Mouse (Mus musculus) hindbrain, embryonic 12.5 days (tissue): ENCODE results near the gene Med18. TPM values are rescaled to one million over a fixed set of nuclear protein-coding genes. Genes with fewer than 3 reads are reported as not detected.
A peak's percentile ranks its signal among the peaks of the same experiment; 100 is the strongest.

Experiments used
- ATAC-seq: fragments of 200-750 bp; cut with Nextera tagmentation; 2 replicates; pipeline ENCODE4 v1.8.0; 2017; ENCODE audit warnings: moderate TSS enrichment; ENCODE audit not compliant: low FRiP score
- H3K27ac ChIP-seq: fragments of 300-500 bp; sonication (generic); 2 replicates; pipeline ENCODE4 v1.5.1; 2016; ENCODE audit warnings: mild to moderate bottlenecking
- H3K27me3 ChIP-seq: fragments of 300-500 bp; sonication (generic); 2 replicates; pipeline ENCODE4 v1.6.1; 2016; ENCODE audit warnings: mild to moderate bottlenecking
- H3K36me3 ChIP-seq: fragments of 300-500 bp; sonication (generic); 2 replicates; pipeline ENCODE4 v1.6.1; 2016; ENCODE audit warnings: mild to moderate bottlenecking
- H3K4me1 ChIP-seq: fragments of 300-500 bp; sonication (generic); 2 replicates; pipeline ENCODE4 v1.6.1; 2016
- H3K4me2 ChIP-seq: fragments of 300-500 bp; sonication (generic); replicated peaks from 2 replicates; pipeline ENCODE4 v1.6.1; 2016; ENCODE audit warnings: mild to moderate bottlenecking
- H3K4me3 ChIP-seq: fragments of 300-500 bp; sonication (generic); 2 replicates; pipeline ENCODE4 v1.5.1; 2016; ENCODE audit warnings: mild to moderate bottlenecking
- H3K9ac ChIP-seq: fragments of 300-500 bp; sonication (generic); 2 replicates; pipeline ENCODE4 v1.6.1; 2016; ENCODE audit warnings: mild to moderate bottlenecking, moderate library complexity
- H3K9me3 ChIP-seq: fragments of 300-500 bp; sonication (generic); replicated peaks from 2 replicates; pipeline ENCODE4 v1.6.1; 2016; ENCODE audit warnings: mild to moderate bottlenecking
- WGBS: fragments of 180-500 bp; shearing (Covaris S2); methylation state at CpG from one replicate; pipeline ENCODE4 v1.1.7; 2016; 5-methylcytosine and 5-hydroxymethylcytosine counted together
- polyA plus RNA-seq: library from polyadenylated mRNA; unstranded; fragments of >200 nt; fragmentation: Nextera tagmentation; extraction: Ambion mirVana; gene quantifications from 2 replicates; pipeline ENCODE4 v1.2.1, GENCODE M21; 2016

The Med18 gene
- 18.9 and 24.5 TPM in 2 replicates for polyA plus RNA-seq

- Histone ChIP-seq H3K9ac (peak within 1 kb of the TSS; percentile 83), H3K27me3 (no peaks in the 10 kb centered on the region), H3K36me3 (peaks cover 24% of the 10 kb centered on the region), H3K4me1 (peaks cover 18% of the 10 kb centered on the region), H3K4me3 (peak within 1 kb of the TSS; percentile 86), H3K4me2 (peak within 1 kb of the TSS; percentile 78), H3K9me3 (no peaks in the 10 kb centered on the region), H3K27ac (peak within 1 kb of the TSS; percentile 36; the same call in 1 of the 2 replicates)
- ATAC-seq = peak; percentile 89
- under 1% methylated on average over 44 of the region's 44 CpGs for WGBS
Observed at GRCm38 (mm10) chr4:132463430-132464254, at the start of gene Med18. TSS of gene Med18 (minus strand) at chr4:132463921.

GRCm38 (mm10) chr4:132512080-132512479, 48.4 kb upstream of the Med18 start:
- 70% methylated on average over 3 of the region's 3 CpGs for WGBS
- no peaks in the 10 kb centered on the region for H3K9me3 ChIP-seq
- no peak overlapping the region for H3K9ac ChIP-seq
- ATAC-seq = no peak
- no peaks in the 10 kb centered on the region for H3K36me3 ChIP-seq
- H3K27me3 ChIP-seq = peaks cover 6% of the 10 kb centered on the region; the same call in 1 of the 2 replicates
- H3K4me2 ChIP-seq = no peak overlapping the region
- no peak overlapping the region for H3K4me3 ChIP-seq
- H3K27ac ChIP-seq = no peak overlapping the region
- peaks cover 16% of the 10 kb centered on the region; the same call in 1 of the 2 replicates for H3K4me1 ChIP-seq

GRCm38 (mm10) chr4:132510352-132510798, 46.7 kb upstream of the Med18 start, which contains the start of gene Sesn2:
TSS of gene Sesn2 (minus strand) at chr4:132510501.
- H3K36me3 ChIP-seq = no peaks in the 10 kb centered on the region
- H3K27me3 ChIP-seq = peaks cover 6% of the 10 kb centered on the region; the same call in 1 of the 2 replicates
- peak; percentile 94 for ATAC-seq
- H3K4me3 ChIP-seq = peak within 1 kb of the TSS; percentile 69
- H3K4me1 ChIP-seq = peaks cover 16% of the 10 kb centered on the region; the same call in 1 of the 2 replicates
- no peaks in the 10 kb centered on the region for H3K9me3 ChIP-seq
- peak within 1 kb of the TSS; percentile 70 for H3K27ac ChIP-seq
- under 1% methylated on average over 32 of the region's 32 CpGs for WGBS
- H3K4me2 ChIP-seq = peak within 1 kb of the TSS; percentile 78
- H3K9ac ChIP-seq = peak within 1 kb of the TSS; percentile 73

- H3K9ac ChIP-seq = peak overlapping the region; percentile 73
- peaks cover 12% of the 10 kb centered on the region; the same call in 1 of the 2 replicates for H3K4me1 ChIP-seq
- peak overlapping the region; percentile 70 for H3K27ac ChIP-seq
- peak overlapping the region; percentile 69 for H3K4me3 ChIP-seq
- H3K9me3 ChIP-seq = no peaks in the 10 kb centered on the region
- H3K4me2 ChIP-seq = peak overlapping the region; percentile 78
- H3K27me3 ChIP-seq = peaks cover 6% of the 10 kb centered on the region; the same call in 1 of the 2 replicates
- H3K36me3 ChIP-seq = no peaks in the 10 kb centered on the region
- under 1% methylated on average over 52 of the region's 52 CpGs for WGBS
- ATAC-seq = peak; percentile 77
Observed at GRCm38 (mm10) chr4:132509621-132510296, 46.0 kb upstream of the Med18 start.

- 39% methylated on average over 2 of the region's 2 CpGs for WGBS
- no peak overlapping the region for H3K9ac ChIP-seq
- no peak for ATAC-seq
Observed at GRCm38 (mm10) chr4:132507210-132507609, 43.5 kb upstream of the Med18 start.

GRCm38 (mm10) chr4:132506250-132506649, 42.5 kb upstream of the Med18 start:
- H3K9me3 ChIP-seq = no peaks in the 10 kb centered on the region
- H3K36me3 ChIP-seq = no peaks in the 10 kb centered on the region
- H3K27ac ChIP-seq = no peak overlapping the region
- no peak overlapping the region for H3K4me3 ChIP-seq
- ATAC-seq = no peak
- no peak overlapping the region for H3K9ac ChIP-seq
- 77% methylated on average over 6 of the region's 6 CpGs for WGBS
- no peaks in the 10 kb centered on the region for H3K27me3 ChIP-seq
- no peak overlapping the region for H3K4me2 ChIP-seq
- peaks cover 4% of the 10 kb centered on the region; the same call in 1 of the 2 replicates for H3K4me1 ChIP-seq

More at GRCm38 (mm10) chr4:132507210-132507609, 43.5 kb upstream of the Med18 start:
- Histone ChIP-seq H3K4me3 (no peak overlapping the region), H3K4me1 (peaks cover 4% of the 10 kb centered on the region; the same call in 1 of the 2 replicates), H3K27me3 (no peaks in the 10 kb centered on the region), H3K36me3 (no peaks in the 10 kb centered on the region), H3K9me3 (no peaks in the 10 kb centered on the region), H3K27ac (no peak overlapping the region), H3K4me2 (no peak overlapping the region)

- H3K4me2 ChIP-seq = no peak overlapping the region
- peaks cover 4% of the 10 kb centered on the region; the same call in 1 of the 2 replicates for H3K4me1 ChIP-seq
- ATAC-seq = no peak
- 32% methylated on average over 10 of the region's 10 CpGs for WGBS
- no peaks in the 10 kb centered on the region for H3K36me3 ChIP-seq
- H3K9me3 ChIP-seq = no peaks in the 10 kb centered on the region
- no peak overlapping the region for H3K27ac ChIP-seq
- no peak overlapping the region for H3K9ac ChIP-seq
- no peak overlapping the region for H3K4me3 ChIP-seq
- H3K27me3 ChIP-seq = no peaks in the 10 kb centered on the region
Observed at GRCm38 (mm10) chr4:132505800-132506199, 42.1 kb upstream of the Med18 start.

- Histone ChIP-seq H3K4me2 (no peak overlapping the region), H3K4me1 (peaks cover 4% of the 10 kb centered on the region; the same call in 1 of the 2 replicates), H3K27me3 (no peaks in the 10 kb centered on the region), H3K9me3 (no peaks in the 10 kb centered on the region), H3K4me3 (no peak overlapping the region), H3K36me3 (no peaks in the 10 kb centered on the region), H3K27ac (no peak overlapping the region), H3K9ac (no peak overlapping the region)
- ATAC-seq = no peak
- 63% methylated on average over 6 of the region's 6 CpGs for WGBS
Observed at GRCm38 (mm10) chr4:132505034-132505738, 41.5 kb upstream of the Med18 start.

GRCm38 (mm10) chr4:132503344-132503743, 39.6 kb upstream of the Med18 start:
- WGBS = 83% methylated on average over 11 of the region's 11 CpGs
- Histone ChIP-seq H3K4me2 (no peak overlapping the region), H3K4me1 (no peaks in the 10 kb centered on the region; the same call in 1 of the 2 replicates)

GRCm38 (mm10) chr4:132501639-132502038, 37.9 kb upstream of the Med18 start:
- peaks cover 20% of the 10 kb centered on the region for H3K36me3 ChIP-seq
- no peak overlapping the region for H3K9ac ChIP-seq
- H3K4me3 ChIP-seq = no peak overlapping the region
- H3K27ac ChIP-seq = no peak overlapping the region
- H3K4me2 ChIP-seq = no peak overlapping the region
- no peaks in the 10 kb centered on the region for H3K4me1 ChIP-seq
- no peaks in the 10 kb centered on the region for H3K9me3 ChIP-seq
- H3K27me3 ChIP-seq = no peaks in the 10 kb centered on the region
- no peak for ATAC-seq
- WGBS = 94% methylated on average over 6 of the region's 6 CpGs

More at GRCm38 (mm10) chr4:132503344-132503743, 39.6 kb upstream of the Med18 start:
- Histone ChIP-seq H3K36me3 (0 out of 2 replicates have a peak, but pooled peaks cover 6% of the 10 kb centered on the region), H3K4me3 (no peak overlapping the region), H3K9me3 (no peaks in the 10 kb centered on the region), H3K27me3 (no peaks in the 10 kb centered on the region), H3K9ac (no peak overlapping the region), H3K27ac (no peak overlapping the region)
- no peak for ATAC-seq

GRCm38 (mm10) chr4:132494271-132494918, 30.7 kb upstream of the Med18 start:
- Histone ChIP-seq H3K27ac (no peak overlapping the region), H3K4me2 (no peak overlapping the region), H3K4me3 (no peak overlapping the region), H3K9me3 (no peaks in the 10 kb centered on the region), H3K4me1 (peaks cover 11% of the 10 kb centered on the region; the same call in 1 of the 2 replicates), H3K9ac (no peak overlapping the region), H3K27me3 (no peaks in the 10 kb centered on the region), H3K36me3 (peaks cover 35% of the 10 kb centered on the region)
- no peak for ATAC-seq
- 92% methylated on average over 20 of the region's 20 CpGs for WGBS
